Mouse (Mus musculus) ES-E14 (cell line): ENCODE results near the gene Fyttd1.

Experiments
- CHD2 ChIP-seq: IDR thresholded peaks from 2 replicates; pipeline ENCODE4 v1.6.1; 2014; ENCODE audit warnings: mild to moderate bottlenecking, low read depth, low read length, inconsistent platforms
- ZNF384 ChIP-seq: IDR thresholded peaks from 2 replicates; pipeline ENCODE4 v1.6.1; 2012; ENCODE audit warnings: low read depth, low read length, inconsistent platforms

GRCm38 (mm10) chr16:32829104-32829503 is 48.2 kb upstream of the Fyttd1 start:
- TF ChIP-seq ZNF384 (no peak), CHD2 (no peak)
